ENCODE assay signal across 9 mouse cellular contexts in the genomic region with DNA sequence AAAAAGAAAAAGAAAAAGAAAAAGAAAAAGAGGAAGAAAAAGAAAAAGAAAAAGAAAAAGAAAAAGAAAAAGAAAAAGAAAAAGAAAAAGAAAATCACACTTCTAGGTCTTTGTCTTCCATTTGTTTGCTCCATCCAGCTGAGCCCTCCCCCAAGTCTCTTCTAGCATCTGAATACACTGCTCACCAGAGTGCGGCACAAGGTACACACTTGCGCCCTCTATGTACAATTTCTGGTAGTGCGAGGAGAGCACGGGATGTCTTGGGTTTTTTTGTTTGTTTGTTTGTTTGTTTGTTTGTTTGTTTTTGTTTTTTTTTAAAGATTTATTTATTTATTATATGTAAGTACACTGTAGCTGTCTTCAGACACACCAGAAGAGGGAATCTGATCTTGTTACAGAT. TPM values are rescaled to one million over a fixed set of nuclear protein-coding genes. Genes with fewer than 3 reads are reported as not detected.
DNase-seq lines count a peak whose midpoint lies in the region; ATAC-seq and TF ChIP-seq lines count a peak whose summit lies in the region.
"Not testable (repeated sequence)": the region's sequence is repeated elsewhere in the genome, so short reads cannot be mapped to it uniquely, and the experiment has no call there.
"Had no signal": no experiment of that assay in that cellular context is flagged by ENCODE, and none has a peak within 500 bp of the region (broad histone marks: within the 10 kb centered on the region; RNA-seq: fewer than 3 reads in every experiment).

No protein-coding gene starts in this region.

- H3K9me3 ChIP-seq in G1E (replicated peaks); forebrain, postnatal 0 days (ENCODE audit: low read length); liver, postnatal 0 days (ENCODE audit: low read length); midbrain, postnatal 0 days (ENCODE audit: low read length): not testable (repeated sequence)

- ATAC-seq in G1E (ENCODE audit: extremely low read depth, insufficient number of reproducible peaks, low FRiP score, poor library complexity, severe bottlenecking); forebrain, postnatal 0 days; liver, postnatal 0 days; midbrain, postnatal 0 days (ENCODE audit: low FRiP score): not testable (repeated sequence)

- not testable (repeated sequence) for H3K9ac ChIP-seq in forebrain, postnatal 0 days; liver, postnatal 0 days (replicated peaks); midbrain, postnatal 0 days (replicated peaks; ENCODE audit: low read length, poor library complexity, severe bottlenecking)

- not testable (repeated sequence) for TF ChIP-seq POLR2A in brain, embryonic 14.5 days (IDR thresholded peaks at IDR 0.05; ENCODE audit: borderline replicate concordance, extremely low read depth, insufficient read depth, insufficient read length, poor library complexity, severe bottlenecking); kidney, adult 2 months (IDR thresholded peaks at IDR 0.05; ENCODE audit: low read depth, low read length); thymus, adult 2 months (IDR thresholded peaks at IDR 0.05; ENCODE audit: control insufficient read depth, extremely low read depth, insufficient read depth, low read length, poor library complexity)

- H3K4me2 ChIP-seq in forebrain, postnatal 0 days (ENCODE audit: low read depth); liver, postnatal 0 days (ENCODE audit: low read depth, low read length); midbrain, postnatal 0 days (ENCODE audit: low read depth, low read length, poor library complexity, severe bottlenecking): not testable (repeated sequence)

- TF ChIP-seq CTCF in G1E (IDR thresholded peaks at IDR 0.05; ENCODE audit: low read depth, low read length) = 0 out of 2 replicates have a peak, but pooled peaks have one; percentile 12
- peak; percentile 24; the same call in 1 of the 2 replicates for TF ChIP-seq CTCF in brain, embryonic 14.5 days (IDR thresholded peaks at IDR 0.05; ENCODE audit: borderline replicate concordance, extremely low read depth, insufficient read depth, insufficient read length)
- TF ChIP-seq CTCF in forebrain, postnatal 0 days (IDR thresholded peaks at IDR 0.05; ENCODE audit: low read depth) = peak; percentile 38
- TF ChIP-seq CTCF in kidney, adult 2 months (conservative IDR thresholded peaks at IDR 0.05; ENCODE audit: insufficient read depth, insufficient read length, low read depth, low read length) = peak; percentile 27; the same call in 1 of the 2 replicates
- peak; percentile 75 for TF ChIP-seq CTCF in liver, postnatal 0 days (IDR thresholded peaks at IDR 0.05; ENCODE audit: low read depth)
- peak; percentile 38 for TF ChIP-seq CTCF in midbrain, postnatal 0 days (IDR thresholded peaks at IDR 0.05)
- TF ChIP-seq CTCF in thymus, adult 2 months (IDR thresholded peaks at IDR 0.05; ENCODE audit: borderline replicate concordance, control insufficient read depth, extremely low read depth, insufficient read depth, low read length, poor library complexity) = not testable (repeated sequence)

- not testable (repeated sequence) for H3K36me3 ChIP-seq in G1E (replicated peaks); forebrain, postnatal 0 days (ENCODE audit: insufficient read depth); kidney, adult 2 months (ENCODE audit: control insufficient read depth, insufficient read depth, low read length); liver, postnatal 0 days (replicated peaks; ENCODE audit: insufficient read depth, low read length); midbrain, postnatal 0 days (ENCODE audit: insufficient read depth, low read length); thymus, adult 2 months (ENCODE audit: control insufficient read depth, insufficient read depth, low read length)

- H3K4me1 ChIP-seq in G1E (ENCODE audit: insufficient read depth, low read depth, low read length) = peaks cover 57% of the 10 kb centered on the region
- not testable (repeated sequence) for H3K4me1 ChIP-seq in forebrain, postnatal 0 days (ENCODE audit: insufficient read depth); kidney, adult 2 months (ENCODE audit: control insufficient read depth, insufficient read depth, low read length); midbrain, postnatal 0 days (ENCODE audit: insufficient read depth, low read length); thymus, adult 2 months (replicated peaks; ENCODE audit: control insufficient read depth, insufficient read depth, low read length)
- peaks cover 15% of the 10 kb centered on the region for H3K4me1 ChIP-seq in liver, postnatal 0 days (ENCODE audit: insufficient read depth)

- H3K27ac ChIP-seq in forebrain, postnatal 0 days (ENCODE audit: low read depth, low read length); kidney, adult 2 months (ENCODE audit: insufficient read depth, low read depth, low read length); liver, postnatal 0 days (ENCODE audit: low read depth); midbrain, postnatal 0 days (ENCODE audit: low read depth, low read length); thymus, adult 2 months (ENCODE audit: control insufficient read depth, insufficient read depth, low read length): not testable (repeated sequence)

- H3K4me3 ChIP-seq in G1E (ENCODE audit: low read depth, low read length); forebrain, postnatal 0 days (ENCODE audit: low read depth, low read length); kidney, adult 2 months (ENCODE audit: insufficient read depth, low read depth, low read length); liver, postnatal 0 days (ENCODE audit: low read depth, low read length); midbrain, postnatal 0 days (ENCODE audit: low read depth, low read length); thymus, adult 2 months (ENCODE audit: control insufficient read depth, insufficient read depth, low read length): not testable (repeated sequence)

- H3K27me3 ChIP-seq in G1E (ENCODE audit: insufficient read depth, low read length); forebrain, postnatal 0 days (ENCODE audit: insufficient read depth, low read length); kidney, adult 2 months (replicated peaks; ENCODE audit: control insufficient read depth, insufficient read depth, low read length); liver, postnatal 0 days (ENCODE audit: insufficient read depth, low read length); midbrain, postnatal 0 days (ENCODE audit: insufficient read depth, low read length); thymus, adult 2 months (ENCODE audit: control insufficient read depth, insufficient read depth, low read length): not testable (repeated sequence)

- WGBS in forebrain, postnatal 0 days = 53% methylated on average over 4 of the region's 4 CpGs
- 45% methylated on average over 4 of the region's 4 CpGs for WGBS in kidney, adult 2 months
- WGBS in liver, postnatal 0 days (ENCODE audit: insufficient replicate concordance) = 41% methylated on average over 4 of the region's 4 CpGs
- WGBS in midbrain, postnatal 0 days = 62% methylated on average over 4 of the region's 4 CpGs
- WGBS in thymus, adult 2 months = 35% methylated on average over 4 of the region's 4 CpGs

- peak; percentile 59 for DNase-seq in 416B (ENCODE audit: low read depth)
- peak; percentile 38 for DNase-seq in G1E (ENCODE audit: low spot score)
- not testable (repeated sequence) for DNase-seq in brain, embryonic 14.5 days (ENCODE audit: low read depth); forebrain, postnatal 0 days; kidney, adult 2 months; midbrain, postnatal 0 days (ENCODE audit: low spot score)
- peak; percentile 49 for DNase-seq in liver, postnatal 0 days
- DNase-seq in thymus, adult 2 months = peak; percentile 8

- not testable (repeated sequence) for TF ChIP-seq EP300 in liver, postnatal 0 days (IDR thresholded peaks at IDR 0.05; ENCODE audit: low read depth)

RNA-seq across cellular contexts. Expression of a gene that starts 29.4 kb away (rescaled TPM):
- total RNA-seq in G1E (2014; fragmentation: Nextera tagmentation) (8.3 and 9.4 TPM in 2 replicates), G1E (2017) (11.4 and 11.7 TPM in 2 replicates)
- polyA plus RNA-seq in G1E (2012) = 8.7 and 8.9 TPM in 2 replicates
- 16.5 and 21.4 TPM in 2 replicates for polyA plus RNA-seq in brain, embryonic 14.5 days (2012; rRNA removed)
- total RNA-seq in forebrain, postnatal 0 days (2014; rRNA removed) = 43.7 and 52.5 TPM in 2 replicates
- 9.9 and 12.2 TPM in 2 replicates for polyA plus RNA-seq in forebrain, postnatal 0 days (2015; fragmentation: Nextera tagmentation; extraction: Ambion mirVana)
- 24.9 and 29.4 TPM in 2 replicates for polyA plus RNA-seq in kidney, adult 2 months (2012; rRNA removed)
- 0.75 and 0.84 TPM in 2 replicates for polyA plus RNA-seq in liver, postnatal 0 days (2015; fragmentation: Nextera tagmentation; extraction: Ambion mirVana)
- total RNA-seq in midbrain, postnatal 0 days (2014; rRNA removed) = 48.2 and 49.1 TPM in 2 replicates
- polyA plus RNA-seq in midbrain, postnatal 0 days (2015; fragmentation: Nextera tagmentation; extraction: Ambion mirVana) = 11.0 and 12.1 TPM in 2 replicates
- 6.0 and 7.0 TPM in 2 replicates for polyA plus RNA-seq in thymus, adult 2 months (2012; rRNA removed)

RNA-seq across cellular contexts. Expression of a gene that starts 38.1 kb away (rescaled TPM):
- total RNA-seq in G1E (2014; fragmentation: Nextera tagmentation) (0.19 TPM in 1 of 2 replicates, not detected in the other), G1E (2017) (0.05 TPM in 1 of 2 replicates, not detected in the other)
- not detected in 2 replicates for polyA plus RNA-seq in G1E (2012)
- 6.6 and 7.5 TPM in 2 replicates for polyA plus RNA-seq in brain, embryonic 14.5 days (2012; rRNA removed)
- total RNA-seq in forebrain, postnatal 0 days (2014; rRNA removed) = 12.2 and 14.2 TPM in 2 replicates
- 4.0 and 4.1 TPM in 2 replicates for polyA plus RNA-seq in forebrain, postnatal 0 days (2015; fragmentation: Nextera tagmentation; extraction: Ambion mirVana)
- 0.13 and 0.18 TPM in 2 replicates for polyA plus RNA-seq in kidney, adult 2 months (2012; rRNA removed)
- polyA plus RNA-seq in liver, postnatal 0 days (2015; fragmentation: Nextera tagmentation; extraction: Ambion mirVana) = 2.2 and 2.6 TPM in 2 replicates
- total RNA-seq in midbrain, postnatal 0 days (2014; rRNA removed) = 12.4 and 14.6 TPM in 2 replicates
- 3.3 and 3.4 TPM in 2 replicates for polyA plus RNA-seq in midbrain, postnatal 0 days (2015; fragmentation: Nextera tagmentation; extraction: Ambion mirVana)
- 0.19 and 0.22 TPM in 2 replicates for polyA plus RNA-seq in thymus, adult 2 months (2012; rRNA removed)
- polyA plus RNA-seq: inflammation-experienced regulatory T-cells, adult 6 months had no signal
